ENCODE assay signal across 17 mouse cellular contexts in genomic region chr17:35932608-35933007, GRCm38 (mm10).
"Had no signal": no experiment of that assay in that cellular context is flagged by ENCODE, and none has a peak within 500 bp of the region (broad histone marks: within the 10 kb centered on the region; RNA-seq: fewer than 3 reads in every experiment).

No protein-coding gene starts in this region.

- H3K4me3 ChIP-seq: kidney, embryonic 15.5 days; left cerebral cortex, adult 2 months; liver, embryonic 13.5 days; megakaryocyte, embryonic 14.5 days; midbrain, embryonic 10.5 days; midbrain, embryonic 13.5 days had no signal

- H3K27me3 ChIP-seq: kidney, embryonic 15.5 days; liver, embryonic 13.5 days; megakaryocyte, embryonic 14.5 days; midbrain, embryonic 13.5 days had no signal

- ATAC-seq: lung, postnatal 0 days; midbrain, embryonic 13.5 days; midbrain, embryonic 16.5 days had no signal

- H3K9ac ChIP-seq: kidney, embryonic 15.5 days; liver, embryonic 13.5 days; lung, embryonic 14.5 days; midbrain, embryonic 13.5 days had no signal

- H3K4me1 ChIP-seq: kidney, embryonic 15.5 days; midbrain, embryonic 10.5 days; midbrain, embryonic 13.5 days had no signal

- DNase-seq: kidney, adult 11 months; kidney, adult 8-10 months; kidney, postnatal 10 days; kidney, postnatal 36 days; layer of hippocampus, postnatal 36 days; liver, embryonic 13.5 days; lung, embryonic 14.5 days; thymus, adult 18-20 months; thymus, postnatal 36 days had no signal

- H3K4me2 ChIP-seq: kidney, embryonic 15.5 days; liver, embryonic 13.5 days; lung, embryonic 14.5 days; midbrain, embryonic 13.5 days had no signal

- H3K27ac ChIP-seq: kidney, embryonic 15.5 days; left cerebral cortex, adult 2 months; liver, embryonic 13.5 days; macrophage; midbrain, embryonic 10.5 days; midbrain, embryonic 13.5 days had no signal

- H3K9me3 ChIP-seq: kidney, embryonic 15.5 days; liver, embryonic 13.5 days; megakaryocyte, embryonic 14.5 days; midbrain, embryonic 10.5 days; midbrain, embryonic 13.5 days had no signal
